ENCODE assay signal across 16 mouse cellular contexts in genomic region chr10:12827306-12827705, GRCm38 (mm10). TPM values are rescaled to one million over a fixed set of nuclear protein-coding genes. Genes with fewer than 3 reads are reported as not detected.
A peak's percentile ranks its signal among the peaks of the same experiment; 100 is the strongest.
DNase-seq lines count a peak whose midpoint lies in the region; ATAC-seq and TF ChIP-seq lines count a peak whose summit lies in the region.
"Had no signal": no experiment of that assay in that cellular context is flagged by ENCODE, and none has a peak within 500 bp of the region (broad histone marks: within the 10 kb centered on the region; RNA-seq: fewer than 3 reads in every experiment).

No protein-coding gene starts in this region.

- H3K4me1 ChIP-seq in heart, embryonic 16.5 days (ENCODE audit: control insufficient read depth, insufficient read depth, low read length), result peaks cover 44% of the 10 kb centered on the region
- 0 out of 2 replicates have a peak, but pooled peaks cover 6% of the 10 kb centered on the region for H3K4me1 ChIP-seq in lung, embryonic 14.5 days (ENCODE audit: insufficient read depth)
- peaks cover 9% of the 10 kb centered on the region; the same call in 1 of the 2 replicates for H3K4me1 ChIP-seq in stomach, embryonic 14.5 days (ENCODE audit: control insufficient read depth, insufficient read depth, low read length)
- H3K4me1 ChIP-seq: midbrain, embryonic 15.5 days had no signal

- H3K4me2 ChIP-seq in heart, embryonic 16.5 days (ENCODE audit: low read depth, low read length), result no peak overlapping the region
- 0 out of 2 replicates have a peak overlapping the region, but pooled peaks have one; percentile 20 for H3K4me2 ChIP-seq in lung, embryonic 14.5 days
- 0 out of 2 replicates have a peak overlapping the region, but pooled peaks have one; percentile 10 for H3K4me2 ChIP-seq in stomach, embryonic 14.5 days (replicated peaks; ENCODE audit: low read depth, low read length)
- H3K4me2 ChIP-seq: embryonic facial prominence, embryonic 12.5 days; forebrain, embryonic 15.5 days; midbrain, embryonic 15.5 days; neural tube, embryonic 13.5 days had no signal

- peak overlapping the region; percentile 63 for H3K27ac ChIP-seq in heart, embryonic 16.5 days (ENCODE audit: low read length)
- H3K27ac ChIP-seq in lung, embryonic 14.5 days (ENCODE audit: low read depth), result peak overlapping the region; percentile 63; the same call in 1 of the 2 replicates
- H3K27ac ChIP-seq in stomach, embryonic 14.5 days (ENCODE audit: low read length), result peak overlapping the region; percentile 72; the same call in 1 of the 2 replicates
- H3K27ac ChIP-seq: embryonic facial prominence, embryonic 12.5 days; forebrain, embryonic 15.5 days; macrophage; midbrain, embryonic 15.5 days; neural tube, embryonic 13.5 days had no signal

- ATAC-seq in heart, embryonic 16.5 days (replicated peaks; ENCODE audit: extremely low read depth, insufficient read depth, low FRiP score), result no peak
- ATAC-seq in lung, embryonic 14.5 days (ENCODE audit: insufficient read depth), result no peak
- no peak for ATAC-seq in stomach, embryonic 14.5 days (ENCODE audit: insufficient number of reproducible peaks, insufficient read depth, low FRiP score, low read depth)
- ATAC-seq: inflammation-experienced regulatory T-cells, adult 6 months; midbrain, embryonic 15.5 days had no signal

- WGBS in heart, embryonic 16.5 days, result 73% methylated on average over 3 of the region's 3 CpGs
- WGBS in lung, embryonic 14.5 days, result 51% methylated on average over 3 of the region's 3 CpGs
- WGBS in stomach, embryonic 14.5 days, result 60% methylated on average over 3 of the region's 3 CpGs

- intact Hi-C loops in heart, postnatal 14 days (cut with DNase I), result no loop called here

- peak; percentile 53 for DNase-seq in adrenal gland, postnatal 14 days
- DNase-seq in adrenal gland, adult 18-20 months (ENCODE audit: low spot score in 2 of 2), result no peak
- no peak for DNase-seq in heart, postnatal 14 days
- DNase-seq in lung, embryonic 14.5 days, result no peak
- no peak for DNase-seq in lung, adult 18-20 months
- no peak for DNase-seq in gastrocnemius, adult 18-20 months (ENCODE audit: low spot score)
- DNase-seq: gastrocnemius, postnatal 25 days; thymus, postnatal 14 days had no signal

- peak overlapping the region; percentile 39; the same call in 1 of the 2 replicates for H3K9ac ChIP-seq in heart, embryonic 16.5 days (ENCODE audit: low read length)
- H3K9ac ChIP-seq in lung, embryonic 14.5 days, result no peak overlapping the region
- no peak overlapping the region for H3K9ac ChIP-seq in stomach, embryonic 14.5 days (replicated peaks; ENCODE audit: low read depth, low read length)
- H3K9ac ChIP-seq: embryonic facial prominence, embryonic 12.5 days; forebrain, embryonic 15.5 days; midbrain, embryonic 15.5 days; neural tube, embryonic 13.5 days had no signal

- TF ChIP-seq CTCF in lung, embryonic 14.5 days (IDR thresholded peaks at IDR 0.05; ENCODE audit: low read depth), result no peak

- no peaks in the 10 kb centered on the region for H3K9me3 ChIP-seq in heart, embryonic 16.5 days (replicated peaks; ENCODE audit: control insufficient read depth, low read length)
- no peaks in the 10 kb centered on the region for H3K9me3 ChIP-seq in lung, embryonic 14.5 days (ENCODE audit: low read depth, low read length)
- no peaks in the 10 kb centered on the region for H3K9me3 ChIP-seq in stomach, embryonic 14.5 days (ENCODE audit: control insufficient read depth, low read depth, low read length)
- H3K9me3 ChIP-seq: embryonic facial prominence, embryonic 12.5 days; forebrain, embryonic 15.5 days; midbrain, embryonic 15.5 days; neural tube, embryonic 13.5 days had no signal

- H3K27me3 ChIP-seq in heart, embryonic 16.5 days (ENCODE audit: control insufficient read depth, insufficient read depth, low read length), result no peaks in the 10 kb centered on the region
- H3K27me3 ChIP-seq in lung, embryonic 14.5 days (ENCODE audit: insufficient read depth, low read length), result no peaks in the 10 kb centered on the region
- H3K27me3 ChIP-seq in stomach, embryonic 14.5 days (ENCODE audit: control insufficient read depth, insufficient read depth, low read length), result no peaks in the 10 kb centered on the region
- H3K27me3 ChIP-seq: embryonic facial prominence, embryonic 12.5 days; forebrain, embryonic 15.5 days; midbrain, embryonic 15.5 days; neural tube, embryonic 13.5 days had no signal

- H3K4me3 ChIP-seq in heart, embryonic 16.5 days (ENCODE audit: low read length), result no peak overlapping the region
- H3K4me3 ChIP-seq in lung, embryonic 14.5 days (ENCODE audit: low read depth, low read length), result no peak overlapping the region
- H3K4me3 ChIP-seq in stomach, embryonic 14.5 days (ENCODE audit: low read depth, low read length), result no peak overlapping the region
- H3K4me3 ChIP-seq: embryonic facial prominence, embryonic 12.5 days; forebrain, embryonic 15.5 days; midbrain, embryonic 15.5 days; neural tube, embryonic 13.5 days had no signal

- no peaks in the 10 kb centered on the region for H3K36me3 ChIP-seq in heart, embryonic 16.5 days (ENCODE audit: control insufficient read depth, insufficient read depth)
- no peaks in the 10 kb centered on the region for H3K36me3 ChIP-seq in lung, embryonic 14.5 days (ENCODE audit: insufficient read depth)
- H3K36me3 ChIP-seq in stomach, embryonic 14.5 days (ENCODE audit: control insufficient read depth, insufficient read depth, low read length), result no peaks in the 10 kb centered on the region
- H3K36me3 ChIP-seq: embryonic facial prominence, embryonic 12.5 days; forebrain, embryonic 15.5 days; midbrain, embryonic 15.5 days; neural tube, embryonic 13.5 days had no signal

RNA-seq across cellular contexts. Expression of gene Utrn, which starts 41.9 kb away (rescaled TPM):
- 95.5 and 99.1 TPM in 2 replicates for total RNA-seq in adrenal gland, postnatal 14 days (2021)
- total RNA-seq in adrenal gland, adult 18-20 months (2021), result 10 to 100 TPM; 73.1 to 79.5 TPM
- 65.7 and 66.8 TPM in 2 replicates for polyA plus RNA-seq in heart, embryonic 16.5 days (2015; fragmentation: Nextera tagmentation; extraction: Ambion mirVana)
- 10 to 100 TPM; 69.6 to 72.4 TPM for total RNA-seq in heart, postnatal 14 days (2021)
- 66.1 and 67.9 TPM in 2 replicates for polyA plus RNA-seq in lung, embryonic 14.5 days (2014; fragmentation: Nextera tagmentation; extraction: Ambion mirVana)
- polyA plus RNA-seq in stomach, embryonic 14.5 days (2014; fragmentation: Nextera tagmentation; extraction: Ambion mirVana), result 90.3 and 91.0 TPM in 2 replicates
- 10 to 100 TPM; 17.6 to 20.4 TPM for total RNA-seq in gastrocnemius, adult 18-20 months (2021)
